Mouse (Mus musculus) heart, postnatal 0 days (tissue): ENCODE measurements around the gene Wbp4.

Experiments
- CTCF ChIP-seq: IDR thresholded peaks from 2 replicates; pipeline ENCODE4 v1.5.1; 2016; ENCODE audit warnings: antibody characterized with exemption, control low read depth, low read depth
- EP300 ChIP-seq: IDR thresholded peaks from 2 replicates; pipeline ENCODE4 v1.6.1; 2016; ENCODE audit warnings: antibody characterized with exemption, low read depth

DNA sequence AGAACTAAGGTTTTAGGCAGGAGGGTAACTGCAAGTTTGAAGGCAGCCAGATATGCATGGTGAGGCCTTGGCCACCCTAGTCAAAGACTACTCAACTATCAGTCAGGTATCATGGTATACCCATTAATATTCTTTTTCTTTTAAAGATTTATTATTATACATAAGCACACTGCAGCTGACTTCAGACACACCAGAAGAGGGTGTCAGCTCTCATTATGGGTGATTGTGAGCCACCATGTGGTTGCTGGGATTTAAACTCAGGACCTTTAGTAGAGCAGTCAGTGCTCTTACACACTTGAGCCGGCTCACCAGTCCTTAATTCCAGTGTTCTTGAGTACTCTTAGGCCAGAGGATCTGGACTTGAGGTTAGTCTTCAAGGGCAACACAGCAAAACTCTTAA lies 20.9 kb downstream of the Wbp4 start:
- no peak for TF ChIP-seq EP300
- TF ChIP-seq CTCF = no peak
